Mouse (Mus musculus): ENCODE data around the gene Fxyd6. TPM values are rescaled to one million over a fixed set of nuclear protein-coding genes. Genes with fewer than 3 reads are reported as not detected.

Gene Fxyd6
- total and polyA plus RNA-seq, 2 experiments = 0.46 to 0.56 TPM

DNA sequence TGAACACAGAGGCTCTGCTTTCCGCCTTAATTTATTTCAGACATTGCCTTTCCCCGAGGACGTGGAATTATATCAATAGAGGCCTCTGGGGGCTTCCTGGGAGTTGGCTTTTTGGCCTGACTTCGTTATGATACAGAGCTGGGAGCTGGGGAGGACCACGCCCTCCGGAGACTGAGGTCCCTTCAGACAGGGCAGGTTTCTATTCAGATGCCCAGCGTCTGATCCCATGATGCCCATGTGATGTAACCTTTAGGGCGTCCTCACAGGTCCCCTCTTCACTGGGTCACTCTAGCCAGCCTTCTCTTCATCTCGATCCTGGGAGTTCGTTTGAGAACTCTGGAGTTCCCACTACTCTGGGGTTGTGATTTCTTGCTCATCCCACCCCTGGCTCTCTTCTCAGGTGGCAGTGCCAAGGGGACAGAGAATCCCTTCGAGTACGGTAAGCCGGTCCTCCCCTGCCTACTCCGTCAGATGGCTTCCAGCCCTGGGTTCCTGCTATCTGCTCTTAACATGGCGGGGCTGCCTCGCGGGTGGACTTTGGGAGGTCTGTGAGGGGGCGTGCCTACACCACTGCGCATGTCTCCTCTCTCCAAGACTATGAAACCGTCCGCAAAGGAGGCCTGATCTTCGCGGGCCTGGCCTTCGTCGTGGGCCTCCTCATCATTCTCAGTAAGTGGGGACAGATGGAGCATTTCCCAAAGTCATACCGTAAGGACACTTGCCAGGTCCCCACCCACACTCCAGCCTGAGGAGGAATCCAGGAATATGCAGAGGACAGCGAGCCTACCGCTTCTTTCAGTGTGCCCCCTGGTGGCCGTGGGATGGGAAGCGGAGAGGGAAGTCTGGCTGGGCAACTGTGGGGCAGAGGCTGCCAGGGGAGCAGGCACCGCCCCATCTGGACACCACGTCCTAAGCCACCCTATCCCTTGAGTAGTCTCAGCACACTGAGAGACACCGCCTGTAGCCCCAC, 38.0 kb downstream of the Fxyd6 start:
- H3K27me3 ChIP-seq (ENCODE audit: control insufficient read depth, insufficient read depth, low read length) = no peaks in the 10 kb centered on the region
- H3K4me3 ChIP-seq (ENCODE audit: insufficient read depth, low read depth, low read length) = no peak overlapping the region
- no peak overlapping the region for H3K9ac ChIP-seq (ENCODE audit: low read depth, low read length)
- peak; percentile 13 for DNase-seq (ENCODE audit: extremely low read depth, low read depth, low spot score)
- no peak overlapping the region for H3K27ac ChIP-seq (replicated peaks; ENCODE audit: insufficient read depth, low read depth, low read length)
- H3K36me3 ChIP-seq (ENCODE audit: control insufficient read depth, insufficient read depth, low read length) = no peaks in the 10 kb centered on the region
- TF ChIP-seq CTCF (IDR thresholded peaks at IDR 0.05; ENCODE audit: low read depth, low read length) = peak; percentile 83
- TF ChIP-seq POLR2A (IDR thresholded peaks at IDR 0.05; ENCODE audit: extremely low read depth, insufficient read depth, low read length) = no peak
- H3K4me1 ChIP-seq (ENCODE audit: control insufficient read depth, insufficient read depth, low read length) = no peaks in the 10 kb centered on the region
- WGBS = 36% methylated on average over 33 of the region's 33 CpGs
- H3K79me2 ChIP-seq (ENCODE audit: control insufficient read depth, insufficient read depth, low read length) = no peaks in the 10 kb centered on the region

DNA sequence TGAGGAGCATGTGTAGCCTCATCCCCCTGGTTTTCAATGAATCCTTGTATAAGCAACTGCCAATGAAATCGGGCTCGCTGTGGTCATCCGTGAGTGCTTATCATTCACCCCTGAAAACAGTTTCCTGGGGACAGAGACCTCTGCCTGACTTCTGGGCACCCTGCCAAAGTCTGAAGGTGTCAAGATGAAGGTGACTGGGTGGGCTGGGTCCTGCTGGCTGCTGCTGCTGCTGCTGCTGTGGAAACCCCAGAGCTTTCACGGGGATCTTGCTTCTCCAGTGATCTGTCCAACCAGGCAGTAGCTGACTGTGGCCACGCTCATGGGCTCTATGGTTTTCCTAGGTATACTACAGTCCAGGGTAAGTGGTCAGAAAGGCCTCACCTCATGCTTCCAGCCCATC, 40.2 kb downstream of the Fxyd6 start:
- H3K27ac ChIP-seq (replicated peaks; ENCODE audit: insufficient read depth, low read depth, low read length) = no peak overlapping the region
- 78% methylated on average over 5 of the region's 5 CpGs for WGBS
- no peaks in the 10 kb centered on the region for H3K36me3 ChIP-seq (ENCODE audit: control insufficient read depth, insufficient read depth, low read length)
- no peak for DNase-seq (ENCODE audit: extremely low read depth, low read depth, low spot score)
- no peak overlapping the region for H3K4me3 ChIP-seq (ENCODE audit: insufficient read depth, low read depth, low read length)
- no peaks in the 10 kb centered on the region for H3K27me3 ChIP-seq (ENCODE audit: control insufficient read depth, insufficient read depth, low read length)
- no peak overlapping the region for H3K9ac ChIP-seq (ENCODE audit: low read depth, low read length)
- no peaks in the 10 kb centered on the region for H3K4me1 ChIP-seq (ENCODE audit: control insufficient read depth, insufficient read depth, low read length)
- H3K79me2 ChIP-seq (ENCODE audit: control insufficient read depth, insufficient read depth, low read length) = no peaks in the 10 kb centered on the region
- TF ChIP-seq CTCF (IDR thresholded peaks at IDR 0.05; ENCODE audit: low read depth, low read length) (no peak), POLR2A (IDR thresholded peaks at IDR 0.05; ENCODE audit: extremely low read depth, insufficient read depth, low read length) (no peak)

DNA sequence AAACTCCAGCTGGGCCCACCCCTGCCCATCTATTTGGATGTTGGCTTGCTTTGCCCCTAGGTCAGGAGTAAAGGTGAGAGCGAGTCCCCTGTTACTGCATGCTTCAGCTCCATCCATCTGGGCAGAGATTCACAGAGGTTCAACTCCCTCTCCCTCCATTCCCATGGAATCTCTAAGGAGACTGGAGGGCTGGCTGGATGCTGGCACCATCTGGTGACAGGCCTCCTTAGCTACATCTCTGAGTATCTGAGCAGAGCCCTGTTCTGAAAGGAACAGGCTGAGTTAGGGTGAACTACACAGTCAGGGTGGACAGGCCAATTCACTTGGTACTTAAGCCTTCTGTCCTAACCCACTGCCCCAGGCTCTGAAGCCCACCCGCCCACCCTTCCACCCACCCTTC, 40.6 kb downstream of the Fxyd6 start:
- H3K4me3 ChIP-seq (ENCODE audit: insufficient read depth, low read depth, low read length) = no peak overlapping the region
- WGBS = 97% methylated on average over 2 of the region's 2 CpGs
- H3K36me3 ChIP-seq (ENCODE audit: control insufficient read depth, insufficient read depth, low read length) = no peaks in the 10 kb centered on the region
- no peak overlapping the region for H3K27ac ChIP-seq (replicated peaks; ENCODE audit: insufficient read depth, low read depth, low read length)
- no peak overlapping the region for H3K9ac ChIP-seq (ENCODE audit: low read depth, low read length)
- no peak for TF ChIP-seq CTCF (IDR thresholded peaks at IDR 0.05; ENCODE audit: low read depth, low read length)
- no peak for TF ChIP-seq POLR2A (IDR thresholded peaks at IDR 0.05; ENCODE audit: extremely low read depth, insufficient read depth, low read length)
- no peaks in the 10 kb centered on the region for H3K4me1 ChIP-seq (ENCODE audit: control insufficient read depth, insufficient read depth, low read length)
- no peak for DNase-seq (ENCODE audit: extremely low read depth, low read depth, low spot score)
- H3K27me3 ChIP-seq (ENCODE audit: control insufficient read depth, insufficient read depth, low read length) = no peaks in the 10 kb centered on the region
- no peaks in the 10 kb centered on the region for H3K79me2 ChIP-seq (ENCODE audit: control insufficient read depth, insufficient read depth, low read length)

DNA sequence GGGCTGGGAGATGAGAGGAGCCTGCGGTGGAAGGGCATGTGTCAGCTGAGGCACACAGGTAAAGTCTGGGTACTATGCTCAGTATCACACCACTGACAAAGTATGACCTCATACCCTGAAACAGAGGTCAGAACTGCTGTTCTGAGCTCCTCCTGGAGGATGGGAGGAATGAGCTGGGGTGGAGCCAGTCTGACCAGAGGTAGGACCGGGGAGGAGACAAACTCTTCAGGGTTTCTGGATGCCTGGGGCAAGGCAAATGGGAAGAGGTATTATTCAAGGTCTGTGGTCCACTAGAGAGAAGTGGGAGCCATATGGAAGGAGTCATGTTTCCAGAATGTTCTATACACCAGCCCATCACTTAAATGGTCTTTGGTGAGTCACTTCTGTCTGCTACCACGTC, 41.1 kb downstream of the Fxyd6 start:
- 90% methylated on average over 3 of the region's 3 CpGs for WGBS
- no peak for TF ChIP-seq POLR2A (IDR thresholded peaks at IDR 0.05; ENCODE audit: extremely low read depth, insufficient read depth, low read length)
- TF ChIP-seq CTCF (IDR thresholded peaks at IDR 0.05; ENCODE audit: low read depth, low read length) = no peak
- H3K36me3 ChIP-seq (ENCODE audit: control insufficient read depth, insufficient read depth, low read length) = no peaks in the 10 kb centered on the region
- no peak overlapping the region for H3K9ac ChIP-seq (ENCODE audit: low read depth, low read length)
- H3K27ac ChIP-seq (replicated peaks; ENCODE audit: insufficient read depth, low read depth, low read length) = no peak overlapping the region
- H3K4me3 ChIP-seq (ENCODE audit: insufficient read depth, low read depth, low read length) = no peak overlapping the region
- no peak for DNase-seq (ENCODE audit: extremely low read depth, low read depth, low spot score)
- H3K27me3 ChIP-seq (ENCODE audit: control insufficient read depth, insufficient read depth, low read length) = no peaks in the 10 kb centered on the region
- no peaks in the 10 kb centered on the region for H3K79me2 ChIP-seq (ENCODE audit: control insufficient read depth, insufficient read depth, low read length)
- H3K4me1 ChIP-seq (ENCODE audit: control insufficient read depth, insufficient read depth, low read length) = no peaks in the 10 kb centered on the region

DNA sequence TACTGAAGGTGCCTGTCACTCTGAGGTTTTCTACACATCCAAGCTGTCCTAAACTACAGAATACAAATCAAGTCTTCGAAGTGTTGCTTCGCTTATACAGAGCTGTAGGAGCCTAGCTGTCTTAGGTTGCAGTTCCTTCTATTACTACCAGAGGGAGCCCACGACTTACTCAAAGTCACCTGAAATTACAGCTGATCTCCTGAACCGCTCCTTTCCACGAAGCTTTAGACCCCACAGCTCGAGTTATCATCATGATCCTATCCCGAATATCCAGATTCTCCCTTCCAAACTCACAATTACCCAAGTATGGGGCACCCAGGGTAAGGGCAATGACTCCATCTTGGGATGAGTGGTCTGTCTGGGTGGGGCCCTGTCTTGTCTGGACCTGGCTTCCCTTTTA, 41.8 kb downstream of the Fxyd6 start:
- H3K27me3 ChIP-seq (ENCODE audit: control insufficient read depth, insufficient read depth, low read length) = no peaks in the 10 kb centered on the region
- no peak overlapping the region for H3K27ac ChIP-seq (replicated peaks; ENCODE audit: insufficient read depth, low read depth, low read length)
- H3K79me2 ChIP-seq (ENCODE audit: control insufficient read depth, insufficient read depth, low read length) = no peaks in the 10 kb centered on the region
- DNase-seq (ENCODE audit: extremely low read depth, low read depth, low spot score) = peak; percentile 49
- no peak overlapping the region for H3K9ac ChIP-seq (ENCODE audit: low read depth, low read length)
- H3K4me1 ChIP-seq (ENCODE audit: control insufficient read depth, insufficient read depth, low read length) = no peaks in the 10 kb centered on the region
- no peaks in the 10 kb centered on the region for H3K36me3 ChIP-seq (ENCODE audit: control insufficient read depth, insufficient read depth, low read length)
- 19% methylated on average over 7 of the region's 7 CpGs for WGBS
- H3K4me3 ChIP-seq (ENCODE audit: insufficient read depth, low read depth, low read length) = no peak overlapping the region
- TF ChIP-seq CTCF (IDR thresholded peaks at IDR 0.05; ENCODE audit: low read depth, low read length) = peak; percentile 41
- TF ChIP-seq POLR2A (IDR thresholded peaks at IDR 0.05; ENCODE audit: extremely low read depth, insufficient read depth, low read length) = no peak

DNA sequence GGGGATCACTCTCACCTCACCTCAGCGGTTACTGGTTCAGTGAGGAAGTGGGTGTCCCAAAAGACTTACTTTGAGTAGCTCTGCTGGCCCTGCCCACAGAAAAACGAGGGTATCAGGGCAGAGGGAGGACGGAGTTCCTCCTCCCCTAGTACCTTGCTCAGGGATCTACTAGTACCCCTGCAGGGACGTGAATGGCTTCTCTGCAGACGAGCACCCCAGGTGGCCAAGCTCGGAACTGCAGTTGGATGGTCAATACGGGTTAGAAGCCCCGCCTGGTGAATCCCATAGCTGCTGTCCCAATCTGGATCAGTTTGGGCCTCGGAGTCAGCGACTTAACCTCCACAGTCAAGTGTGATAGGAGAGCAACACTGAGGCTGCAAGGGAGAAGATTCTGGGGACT, 42.3 kb downstream of the Fxyd6 start:
- peak; percentile 46 for DNase-seq (ENCODE audit: extremely low read depth, low read depth, low spot score)
- Histone ChIP-seq H3K4me1 (ENCODE audit: control insufficient read depth, insufficient read depth, low read length) (no peaks in the 10 kb centered on the region), H3K27ac (replicated peaks; ENCODE audit: insufficient read depth, low read depth, low read length) (no peak overlapping the region), H3K79me2 (ENCODE audit: control insufficient read depth, insufficient read depth, low read length) (no peaks in the 10 kb centered on the region), H3K9ac (ENCODE audit: low read depth, low read length) (no peak overlapping the region), H3K4me3 (ENCODE audit: insufficient read depth, low read depth, low read length) (no peak overlapping the region), H3K27me3 (ENCODE audit: control insufficient read depth, insufficient read depth, low read length) (no peaks in the 10 kb centered on the region), H3K36me3 (ENCODE audit: control insufficient read depth, insufficient read depth, low read length) (no peaks in the 10 kb centered on the region)
- WGBS = 7% methylated on average over 10 of the region's 10 CpGs
- peak; percentile 92 for TF ChIP-seq CTCF (IDR thresholded peaks at IDR 0.05; ENCODE audit: low read depth, low read length)
- no peak for TF ChIP-seq POLR2A (IDR thresholded peaks at IDR 0.05; ENCODE audit: extremely low read depth, insufficient read depth, low read length)

All from liver, adult 2 months (tissue).